Mouse (Mus musculus): Measurements from ENCODE around the gene Ccdc180.

The Ccdc180 gene

GRCm38 (mm10) chr4:45971806-45972447, 81.8 kb downstream of the Ccdc180 start:
- DNase-seq (ENCODE audit: low spot score), result peak; percentile 99

DNA sequence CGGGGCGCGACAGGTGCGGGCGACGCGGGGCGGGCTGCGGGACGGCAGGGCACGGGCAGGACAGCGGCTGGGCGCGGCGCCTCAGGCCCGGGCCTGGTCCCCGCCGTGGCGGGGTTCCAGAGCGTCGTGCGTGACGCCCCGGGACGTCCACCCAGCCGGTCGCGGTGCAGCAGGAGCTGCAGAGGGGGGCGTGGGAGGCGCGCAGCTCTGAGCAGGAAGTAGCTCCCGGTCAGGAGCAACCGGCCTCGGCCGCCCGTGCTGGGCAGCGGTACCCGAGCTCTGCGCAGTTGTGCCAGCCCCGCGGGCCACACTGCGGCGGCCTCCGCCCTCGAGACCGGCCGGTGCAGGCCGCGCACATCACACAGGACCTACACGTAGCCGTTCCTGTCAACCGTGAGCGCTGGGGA, 82.3 kb downstream of the Ccdc180 start:
- DNase-seq (ENCODE audit: low spot score), result peak; percentile 60

- no peak for DNase-seq (ENCODE audit: low spot score)
Observed at GRCm38 (mm10) chr4:45972951-45973350, 82.8 kb downstream of the Ccdc180 start.

DNA sequence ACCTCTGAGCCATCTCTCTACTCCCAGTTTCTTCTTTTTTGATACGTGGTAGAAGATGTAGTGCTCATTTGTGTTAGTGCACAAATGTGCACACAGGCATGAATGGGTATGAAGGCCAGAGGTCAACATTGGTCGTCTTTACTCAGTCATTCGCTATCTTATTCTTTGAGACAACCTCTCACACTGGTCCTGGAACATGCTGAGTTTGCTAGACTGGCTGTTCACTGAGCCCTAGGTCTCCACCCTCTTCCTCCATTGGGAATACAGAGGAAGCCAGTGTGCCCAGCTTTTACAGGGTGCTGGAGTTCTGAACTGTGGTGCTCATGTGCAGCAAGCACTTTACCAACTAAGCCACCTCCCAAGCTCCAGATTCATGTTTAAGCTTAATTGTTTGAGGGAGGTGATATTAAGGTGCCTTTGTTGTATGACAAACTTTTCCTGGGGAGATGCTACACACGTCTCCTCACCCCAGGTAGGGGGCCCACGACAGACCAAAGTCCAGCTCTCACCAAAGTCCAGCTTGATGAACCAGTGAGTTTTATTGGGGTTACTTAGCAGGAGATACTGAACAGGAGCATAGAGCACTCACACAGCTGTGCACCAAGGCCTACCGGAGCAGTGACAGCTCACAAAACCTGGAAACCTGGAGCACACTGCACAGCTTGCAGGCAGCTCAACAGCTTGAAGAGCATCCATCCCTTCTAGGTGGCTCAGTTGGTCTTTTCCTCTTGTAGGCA, 87.0 kb downstream of the Ccdc180 start:
- no peak for DNase-seq (ENCODE audit: low spot score)

- DNase-seq (ENCODE audit: low spot score), result no peak
Observed at GRCm38 (mm10) chr4:45979916-45980315, 89.8 kb downstream of the Ccdc180 start.

GRCm38 (mm10) chr4:45981054-45981453, 91.0 kb downstream of the Ccdc180 start:
- DNase-seq (ENCODE audit: low spot score), result no peak

DNA sequence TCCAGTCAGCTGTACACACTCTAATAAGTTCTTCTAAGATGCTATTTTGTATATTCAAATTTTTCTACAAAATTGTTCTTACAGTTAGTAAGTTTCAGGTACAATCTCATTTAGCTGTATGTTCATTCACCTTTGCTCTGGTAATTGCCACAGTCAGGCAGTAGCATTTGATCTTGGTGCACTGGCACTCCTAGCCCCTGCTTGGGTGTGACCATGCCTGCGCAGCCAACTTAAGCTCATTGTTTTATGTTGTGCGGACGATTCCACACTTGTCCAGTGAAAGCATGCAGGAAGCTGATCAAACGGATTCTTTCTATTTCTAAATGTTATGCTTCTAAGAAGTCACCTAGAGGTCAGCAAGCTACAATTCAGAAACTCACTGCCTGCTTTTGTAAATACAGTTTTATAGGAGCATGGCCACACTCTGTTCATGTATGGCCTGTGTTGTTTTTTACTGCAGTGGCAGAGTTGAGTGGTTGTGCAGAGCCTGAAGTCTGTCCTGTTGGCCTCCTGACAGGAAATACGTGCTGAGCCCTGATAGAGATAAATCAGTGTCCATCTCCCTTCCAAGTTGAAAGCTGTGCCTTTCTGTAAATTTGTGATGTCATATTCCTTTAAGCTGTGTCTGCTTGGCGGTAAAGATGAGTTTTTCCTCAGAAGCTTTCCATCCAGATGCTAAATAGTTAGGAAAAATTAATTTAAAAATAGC, 100.5 kb downstream of the Ccdc180 start:
- DNase-seq (ENCODE audit: low spot score), result no peak

DNA sequence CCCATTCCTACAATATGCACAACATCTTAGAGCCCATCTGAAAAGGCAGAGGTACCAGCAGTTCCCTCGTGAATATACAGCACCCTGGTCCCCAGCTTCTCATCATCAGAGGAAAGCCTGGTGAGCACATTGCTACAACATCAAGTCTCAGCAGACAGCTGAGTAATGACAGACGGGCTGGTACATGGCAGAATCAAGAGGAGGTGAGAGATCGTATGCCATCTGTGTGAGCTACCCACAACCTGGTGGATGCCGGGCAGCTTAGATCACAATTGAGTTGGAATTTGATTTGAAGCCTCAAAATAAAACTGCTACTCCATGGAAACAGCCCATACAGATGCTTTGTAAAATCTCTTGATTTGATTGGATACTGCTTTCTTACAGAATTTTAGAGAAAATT, 108.4 kb downstream of the Ccdc180 start:
- no peak for DNase-seq (ENCODE audit: low spot score)
